Comparison of ENCODE assay signal across 30 mouse cellular contexts in the genomic region with DNA sequence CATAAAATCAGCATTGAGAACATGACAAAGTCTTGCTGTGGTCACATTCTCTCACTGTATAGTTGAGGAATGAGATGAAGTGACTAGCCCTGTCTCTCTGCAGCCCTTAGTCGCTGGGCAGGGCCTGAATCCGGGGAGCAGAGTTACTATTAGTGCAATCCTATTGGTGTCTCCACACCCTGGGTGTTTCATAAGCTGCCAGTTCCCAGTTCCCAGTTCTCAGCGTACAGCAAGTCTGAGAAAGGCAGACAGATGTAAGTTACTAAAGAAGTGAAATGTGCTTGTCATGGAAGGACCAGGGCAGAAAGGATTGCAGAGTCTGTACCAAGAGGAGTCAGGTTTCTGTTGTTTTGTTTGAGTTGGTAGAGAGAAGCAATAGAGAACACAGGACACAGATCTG. TPM values are rescaled to one million over a fixed set of nuclear protein-coding genes. Genes with fewer than 3 reads are reported as not detected.
A peak's percentile ranks its signal among the peaks of the same experiment; 100 is the strongest.
DNase-seq lines count a peak whose midpoint lies in the region; ATAC-seq and TF ChIP-seq lines count a peak whose summit lies in the region.
"Had no signal": no experiment of that assay in that cellular context is flagged by ENCODE, and none has a peak within 500 bp of the region (broad histone marks: within the 10 kb centered on the region; RNA-seq: fewer than 3 reads in every experiment).

No protein-coding gene starts in this region.

- H3K36me3 ChIP-seq in limb, embryonic 14.5 days (ENCODE audit: control insufficient read depth, insufficient read depth, low read length): peaks cover 39% of the 10 kb centered on the region
- H3K36me3 ChIP-seq in limb, embryonic 10.5 days: peaks cover 54% of the 10 kb centered on the region
- peaks cover 15% of the 10 kb centered on the region for H3K36me3 ChIP-seq in embryonic facial prominence, embryonic 13.5 days
- H3K36me3 ChIP-seq in limb, embryonic 15.5 days: peaks cover 18% of the 10 kb centered on the region; the same call in 1 of the 2 replicates
- H3K36me3 ChIP-seq in midbrain, embryonic 13.5 days: peaks cover 16% of the 10 kb centered on the region

- 83% methylated on average over 3 of the region's 3 CpGs for WGBS in limb, embryonic 14.5 days
- 84% methylated on average over 3 of the region's 3 CpGs for WGBS in limb, embryonic 10.5 days
- 45% methylated on average over 3 of the region's 3 CpGs for WGBS in embryonic facial prominence, embryonic 13.5 days
- 75% methylated on average over 3 of the region's 3 CpGs for WGBS in limb, embryonic 15.5 days
- whole genome bisulfite sequencing in midbrain, embryonic 13.5 days: 84% methylated on average over 3 of the region's 3 CpGs

- H3K4me3 ChIP-seq in limb, embryonic 14.5 days (replicated peaks; ENCODE audit: low read length): no peak overlapping the region
- H3K4me3 ChIP-seq in limb, embryonic 10.5 days: no peak overlapping the region
- no peak overlapping the region for H3K4me3 ChIP-seq in embryonic facial prominence, embryonic 13.5 days
- no peak overlapping the region for H3K4me3 ChIP-seq in limb, embryonic 15.5 days
- H3K4me3 ChIP-seq in midbrain, embryonic 13.5 days (replicated peaks): no peak overlapping the region
- H3K4me3 ChIP-seq: forebrain, embryonic 10.5 days; forebrain, embryonic 15.5 days; heart, embryonic 10.5 days; heart, embryonic 15.5 days; hindbrain, embryonic 12.5 days; intestine, embryonic 15.5 days; lung, embryonic 15.5 days; neural tube, embryonic 13.5 days had no signal

- H3K4me2 ChIP-seq in limb, embryonic 14.5 days (replicated peaks; ENCODE audit: low read depth, low read length, severe bottlenecking): no peak overlapping the region
- no peak overlapping the region for H3K4me2 ChIP-seq in embryonic facial prominence, embryonic 13.5 days
- H3K4me2 ChIP-seq in limb, embryonic 15.5 days: no peak overlapping the region
- H3K4me2 ChIP-seq in midbrain, embryonic 13.5 days (replicated peaks): no peak overlapping the region
- H3K4me2 ChIP-seq: forebrain, embryonic 15.5 days; heart, embryonic 15.5 days; hindbrain, embryonic 12.5 days; intestine, embryonic 15.5 days; liver, embryonic 11.5 days; lung, embryonic 15.5 days; midbrain, embryonic 11.5 days; neural tube, embryonic 13.5 days had no signal

- no peak for DNase-seq in limb, embryonic 14.5 days (ENCODE audit: low spot score)
- no peak for DNase-seq in limb, embryonic 10.5 days (ENCODE audit: low spot score)
- DNase-seq in cerebellum, adult 9-11 months: no peak
- DNase-seq: adrenal gland, postnatal 14 days; cerebellum, adult 18-20 months; cerebellum, postnatal 25 days; heart, postnatal 36 days; kidney, adult 8-10 months; kidney, postnatal 4 days; layer of hippocampus, postnatal 36 days; right cerebral cortex, postnatal 4 days; thymus, adult 2 months; thymus, postnatal 36 days had no signal

- ATAC-seq in limb, embryonic 14.5 days (ENCODE audit: low FRiP score, low read depth): peak; percentile 63; the same call in 1 of the 2 replicates
- ATAC-seq in embryonic facial prominence, embryonic 13.5 days (ENCODE audit: insufficient number of reproducible peaks, insufficient read depth, low FRiP score, low TSS enrichment, low read depth): no peak
- ATAC-seq in limb, embryonic 15.5 days (ENCODE audit: insufficient number of reproducible peaks, low FRiP score, low TSS enrichment, low read depth): no peak
- ATAC-seq in erythroid progenitor cell, adult 5-6 weeks (replicated peaks; ENCODE audit: low FRiP score, poor library complexity, severe bottlenecking): no peak
- no peak for ATAC-seq in midbrain, embryonic 13.5 days
- ATAC-seq: forebrain, embryonic 15.5 days; hindbrain, postnatal 0 days; intestine, embryonic 15.5 days; Patski had no signal

- H3K9me3 ChIP-seq in limb, embryonic 14.5 days (ENCODE audit: control insufficient read depth, low read length): no peaks in the 10 kb centered on the region
- H3K9me3 ChIP-seq in limb, embryonic 10.5 days (replicated peaks): no peaks in the 10 kb centered on the region
- no peaks in the 10 kb centered on the region for H3K9me3 ChIP-seq in embryonic facial prominence, embryonic 13.5 days
- H3K9me3 ChIP-seq in limb, embryonic 15.5 days: no peaks in the 10 kb centered on the region
- H3K9me3 ChIP-seq in midbrain, embryonic 13.5 days: no peaks in the 10 kb centered on the region
- H3K9me3 ChIP-seq: forebrain, embryonic 10.5 days; forebrain, embryonic 15.5 days; heart, embryonic 10.5 days; heart, embryonic 15.5 days; hindbrain, embryonic 12.5 days; intestine, embryonic 15.5 days; lung, embryonic 15.5 days; neural tube, embryonic 13.5 days had no signal

- H3K9ac ChIP-seq in limb, embryonic 14.5 days (ENCODE audit: low read depth, low read length, severe bottlenecking): no peak overlapping the region
- H3K9ac ChIP-seq in embryonic facial prominence, embryonic 13.5 days: 0 out of 2 replicates have a peak overlapping the region, but pooled peaks have one; percentile 37
- H3K9ac ChIP-seq in limb, embryonic 15.5 days: no peak overlapping the region
- no peak overlapping the region for H3K9ac ChIP-seq in midbrain, embryonic 13.5 days (replicated peaks)
- H3K9ac ChIP-seq: forebrain, embryonic 15.5 days; heart, embryonic 15.5 days; hindbrain, embryonic 12.5 days; intestine, embryonic 15.5 days; lung, embryonic 15.5 days; neural tube, embryonic 13.5 days had no signal

- TF ChIP-seq POLR2A in limb, embryonic 14.5 days (IDR thresholded peaks at IDR 0.05; ENCODE audit: borderline replicate concordance, extremely low read depth, insufficient read depth, insufficient read length): no peak

- no peak overlapping the region for H3K27ac ChIP-seq in limb, embryonic 14.5 days (replicated peaks; ENCODE audit: low read depth, low read length)
- H3K27ac ChIP-seq in limb, embryonic 10.5 days: no peak overlapping the region
- H3K27ac ChIP-seq in embryonic facial prominence, embryonic 13.5 days: peak overlapping the region; percentile 64
- peak overlapping the region; percentile 33 for H3K27ac ChIP-seq in limb, embryonic 15.5 days
- no peak overlapping the region for H3K27ac ChIP-seq in midbrain, embryonic 13.5 days
- H3K27ac ChIP-seq: forebrain, embryonic 10.5 days; forebrain, embryonic 15.5 days; heart, embryonic 10.5 days; heart, embryonic 15.5 days; hindbrain, embryonic 12.5 days; hindbrain, postnatal 0 days; intestine, embryonic 15.5 days; kidney, postnatal 0 days; lung, embryonic 15.5 days; neural tube, embryonic 13.5 days had no signal

- no peaks in the 10 kb centered on the region for H3K4me1 ChIP-seq in limb, embryonic 14.5 days (ENCODE audit: control insufficient read depth, insufficient read depth, low read length)
- H3K4me1 ChIP-seq in limb, embryonic 10.5 days: no peaks in the 10 kb centered on the region
- H3K4me1 ChIP-seq in embryonic facial prominence, embryonic 13.5 days: peaks cover 8% of the 10 kb centered on the region; the same call in 1 of the 2 replicates
- no peaks in the 10 kb centered on the region for H3K4me1 ChIP-seq in limb, embryonic 15.5 days
- H3K4me1 ChIP-seq in midbrain, embryonic 13.5 days (replicated peaks): no peaks in the 10 kb centered on the region
- H3K4me1 ChIP-seq: forebrain, embryonic 10.5 days; forebrain, embryonic 15.5 days; heart, embryonic 10.5 days; heart, embryonic 15.5 days; hindbrain, embryonic 12.5 days; intestine, embryonic 15.5 days; lung, embryonic 15.5 days; neural tube, embryonic 13.5 days had no signal

- H3K27me3 ChIP-seq in limb, embryonic 14.5 days (ENCODE audit: control insufficient read depth, insufficient read depth, low read length): no peaks in the 10 kb centered on the region
- H3K27me3 ChIP-seq in limb, embryonic 10.5 days (ENCODE audit: low read depth, poor library complexity, severe bottlenecking): no peaks in the 10 kb centered on the region
- no peaks in the 10 kb centered on the region for H3K27me3 ChIP-seq in embryonic facial prominence, embryonic 13.5 days
- no peaks in the 10 kb centered on the region for H3K27me3 ChIP-seq in limb, embryonic 15.5 days
- no peaks in the 10 kb centered on the region for H3K27me3 ChIP-seq in midbrain, embryonic 13.5 days
- H3K27me3 ChIP-seq: forebrain, embryonic 15.5 days; heart, embryonic 15.5 days; hindbrain, embryonic 12.5 days; intestine, embryonic 15.5 days; lung, embryonic 15.5 days; neural tube, embryonic 13.5 days; Patski had no signal

RNA-seq across cellular contexts. Expression of a gene that starts 10.5 kb away (rescaled TPM):
- 33.5 and 37.8 TPM in 2 replicates for polyA plus RNA-seq in limb, embryonic 14.5 days (2012; rRNA removed)
- polyA plus RNA-seq in limb, embryonic 14.5 days (2014; fragmentation: Nextera tagmentation; extraction: Ambion mirVana): 41.7 and 42.3 TPM in 2 replicates
- 29.8 and 35.1 TPM in 2 replicates for polyA plus RNA-seq in limb, embryonic 10.5 days (2016; fragmentation: Nextera tagmentation; extraction: Ambion mirVana)
- 38.2 and 42.1 TPM in 2 replicates for polyA plus RNA-seq in embryonic facial prominence, embryonic 13.5 days (2015; fragmentation: Nextera tagmentation; extraction: Ambion mirVana)
- polyA plus RNA-seq in limb, embryonic 15.5 days (2015; fragmentation: Nextera tagmentation; extraction: Ambion mirVana): 39.5 and 40.4 TPM in 2 replicates
- 32.7 and 42.5 TPM in 2 replicates for total RNA-seq in erythroid progenitor cell, adult 5-6 weeks (2015; ENCODE audit: low replicate concordance)
- 82.6 and 82.8 TPM in 2 replicates for total RNA-seq in erythroid progenitor cell, adult 5-6 weeks (2017; ENCODE audit: low replicate concordance)
- 92.3 and 98.0 TPM in 2 replicates for polyA plus RNA-seq in midbrain, embryonic 13.5 days (2015; fragmentation: Nextera tagmentation; extraction: Ambion mirVana)

RNA-seq across cellular contexts. Expression of a gene that starts 11.2 kb away (rescaled TPM):
- 87.3 and 93.3 TPM in 2 replicates for polyA plus RNA-seq in limb, embryonic 14.5 days (2012; rRNA removed)
- 31.9 and 34.9 TPM in 2 replicates for polyA plus RNA-seq in limb, embryonic 14.5 days (2014; fragmentation: Nextera tagmentation; extraction: Ambion mirVana)
- 45.1 and 45.7 TPM in 2 replicates for polyA plus RNA-seq in limb, embryonic 10.5 days (2016; fragmentation: Nextera tagmentation; extraction: Ambion mirVana)
- polyA plus RNA-seq in embryonic facial prominence, embryonic 13.5 days (2015; fragmentation: Nextera tagmentation; extraction: Ambion mirVana): 62.9 and 65.3 TPM in 2 replicates
- polyA plus RNA-seq in limb, embryonic 15.5 days (2015; fragmentation: Nextera tagmentation; extraction: Ambion mirVana): 54.7 and 59.0 TPM in 2 replicates
- total RNA-seq in erythroid progenitor cell, adult 5-6 weeks (2015; ENCODE audit: low replicate concordance): 40.7 and 75.9 TPM in 2 replicates
- 90.7 and 92.3 TPM in 2 replicates for total RNA-seq in erythroid progenitor cell, adult 5-6 weeks (2017; ENCODE audit: low replicate concordance)
- 45.3 and 53.6 TPM in 2 replicates for polyA plus RNA-seq in midbrain, embryonic 13.5 days (2015; fragmentation: Nextera tagmentation; extraction: Ambion mirVana)

Comparison
In these comparisons a context has a peak if more than half of its experiments do, and no peak if none do; other contexts are left out.
1. H3K27ac ChIP-seq: peak in embryonic facial prominence, embryonic 13.5 days (single experiment) and limb, embryonic 15.5 days (single experiment); none in limb, embryonic 14.5 days (single experiment), limb, embryonic 10.5 days (single experiment) and midbrain, embryonic 13.5 days (single experiment).